Mouse (Mus musculus) G1E (cell line): ENCODE measurements at regions not wholly inside any gene's neighbourhood (a gene's known extent, or its start where the extent isn't known, plus 50 kb on each side); places are given as distances from the start of the nearest gene placed in this dataset.
A peak's percentile ranks its signal among the peaks of the same experiment; 100 is the strongest.

Source experiments
- ATAC-seq: 2 replicates; pipeline ENCODE4 v1.8.0; 2016; ENCODE audit warnings: mild to moderate bottlenecking; ENCODE audit not compliant: insufficient number of reproducible peaks, poor library complexity, low FRiP score, severe bottlenecking; ENCODE audit errors: extremely low read depth
- DNase-seq: peaks from one replicate; pipeline ENCODE4 v3.0.0; 2012; ENCODE audit warnings: low spot score
- H3K27me3 ChIP-seq: 2 replicates; pipeline ENCODE4 v1.6.1; 2012; ENCODE audit warnings: mild to moderate bottlenecking, low read length, inconsistent platforms; ENCODE audit not compliant: insufficient read depth
- H3K36me3 ChIP-seq: replicated peaks from 2 replicates; pipeline ENCODE3; 2012; ENCODE audit warnings: mild to moderate bottlenecking, inconsistent platforms
- H3K4me1 ChIP-seq: 2 replicates; pipeline ENCODE4 v1.6.1; 2012; ENCODE audit warnings: low read depth, low read length, inconsistent platforms, mixed read lengths; ENCODE audit not compliant: insufficient read depth
- H3K4me3 ChIP-seq: 2 replicates; pipeline ENCODE4 v1.5.1; 2012; ENCODE audit warnings: low read depth, mild to moderate bottlenecking, inconsistent platforms, low read length, moderate library complexity, mixed read lengths
- H3K9me3 ChIP-seq: replicated peaks from 2 replicates; pipeline ENCODE4 v1.6.1; 2012; ENCODE audit warnings: inconsistent platforms
- CTCF ChIP-seq: IDR thresholded peaks from 2 replicates; pipeline ENCODE4 v1.5.1; 2012; ENCODE audit warnings: low read depth, low read length, inconsistent platforms, mixed read lengths
- GATA1 ChIP-seq: IDR thresholded peaks from 2 replicates; pipeline ENCODE4 v1.6.1; 2012; ENCODE audit warnings: borderline replicate concordance, low read length, inconsistent platforms, mixed read lengths
- GATA2 ChIP-seq: IDR thresholded peaks from 2 replicates; pipeline ENCODE4 v1.6.1; 2012; ENCODE audit warnings: low read depth, low read length, inconsistent platforms, borderline replicate concordance
- POLR2AphosphoS5 ChIP-seq: IDR thresholded peaks from 2 replicates; pipeline ENCODE4 v1.6.1; 2012; ENCODE audit warnings: low read depth, low read length, inconsistent platforms; ENCODE audit not compliant: insufficient replicate concordance
- TAL1 ChIP-seq: conservative IDR thresholded peaks from 2 replicates; pipeline ENCODE4 v1.6.1; 2012; ENCODE audit warnings: low read depth, low read length, inconsistent platforms, mixed read lengths

- TF ChIP-seq CTCF: no peak
- peak; percentile 75 for TF ChIP-seq TAL1
- no peak for TF ChIP-seq GATA1
- Histone ChIP-seq H3K4me1 (peaks cover 43% of the 10 kb centered on the region), H3K36me3 (no peaks in the 10 kb centered on the region), H3K4me3 (peak overlapping the region; percentile 26; the same call in 1 of the 2 replicates), H3K9me3 (peaks cover 6% of the 10 kb centered on the region), H3K27me3 (peaks cover 7% of the 10 kb centered on the region; the same call in 1 of the 2 replicates)
- ATAC-seq (peak; percentile 83), DNase-seq (peak; percentile 43)
Measured at GRCm38 (mm10) chr2:72813282-72813974, 166.8 kb downstream of the Sp3 start.

DNA sequence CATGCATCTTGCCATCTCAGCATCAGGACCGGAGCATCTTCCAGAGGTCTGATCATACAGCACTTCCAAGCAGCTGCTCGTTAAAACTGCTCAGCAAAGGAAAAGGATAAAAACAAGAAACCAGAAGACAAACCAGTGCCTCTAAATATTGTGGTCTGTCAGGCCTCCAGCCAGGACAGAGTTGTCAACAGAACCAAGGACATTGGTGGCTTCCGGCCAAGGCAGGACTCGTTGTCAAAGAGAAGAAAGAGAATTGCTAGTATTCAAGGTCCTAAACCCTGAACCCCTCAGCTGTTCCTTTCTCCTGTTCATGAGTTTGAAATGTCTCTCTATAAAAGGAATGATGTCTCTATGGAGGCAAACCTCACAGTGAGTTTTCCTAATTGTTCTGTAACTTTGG is 155.0 kb downstream of the Sp3 start:
- H3K9me3 ChIP-seq: no peaks in the 10 kb centered on the region
- TF ChIP-seq GATA2: no peak
- TF ChIP-seq GATA1: no peak
- TF ChIP-seq CTCF: no peak
- no peak for TF ChIP-seq TAL1
- no peak for TF ChIP-seq POLR2AphosphoS5
- no peaks in the 10 kb centered on the region for H3K36me3 ChIP-seq
- peaks cover 15% of the 10 kb centered on the region for H3K27me3 ChIP-seq
- no peak for ATAC-seq
- DNase-seq: no peak
- peaks cover 4% of the 10 kb centered on the region; the same call in 1 of the 2 replicates for H3K4me1 ChIP-seq
- no peak overlapping the region for H3K4me3 ChIP-seq

DNA sequence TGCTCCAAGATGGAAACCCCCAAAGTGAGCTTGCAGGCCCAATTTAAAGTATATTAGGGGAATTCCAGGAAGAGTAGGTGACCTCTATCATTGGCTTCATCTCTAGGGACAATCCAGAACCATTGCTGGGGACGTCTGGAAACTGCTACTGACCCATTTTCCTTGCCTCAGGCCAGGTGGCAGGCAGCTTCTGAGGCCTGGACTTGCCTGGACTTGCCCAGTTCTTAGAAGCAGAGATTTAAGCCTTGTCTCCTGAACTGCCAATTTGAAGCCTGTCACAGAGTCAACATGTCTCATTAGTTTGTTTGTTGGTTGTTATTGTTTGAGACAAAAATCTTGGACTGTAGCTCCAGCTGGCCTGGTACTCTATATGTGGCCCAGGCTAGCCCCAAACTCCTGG is 151.1 kb downstream of the Sp3 start:
- ATAC-seq (no peak), DNase-seq (no peak)
- Histone ChIP-seq H3K4me1 (peaks cover 4% of the 10 kb centered on the region; the same call in 1 of the 2 replicates), H3K36me3 (no peaks in the 10 kb centered on the region), H3K27me3 (peaks cover 15% of the 10 kb centered on the region), H3K4me3 (no peak overlapping the region), H3K9me3 (no peaks in the 10 kb centered on the region)
- no peak for TF ChIP-seq GATA2
- TF ChIP-seq CTCF: no peak
- no peak for TF ChIP-seq GATA1
- no peak for TF ChIP-seq TAL1
- TF ChIP-seq POLR2AphosphoS5: no peak

- Histone ChIP-seq H3K4me1 (peaks cover 7% of the 10 kb centered on the region), H3K9me3 (no peaks in the 10 kb centered on the region), H3K27me3 (peaks cover 7% of the 10 kb centered on the region), H3K4me3 (no peak overlapping the region), H3K36me3 (no peaks in the 10 kb centered on the region)
- no peak for TF ChIP-seq CTCF
- no peak for TF ChIP-seq POLR2AphosphoS5
- DNase-seq: no peak
- no peak for ATAC-seq
Measured at GRCm38 (mm10) chr2:72832770-72833169, 147.5 kb downstream of the Sp3 start.

DNA sequence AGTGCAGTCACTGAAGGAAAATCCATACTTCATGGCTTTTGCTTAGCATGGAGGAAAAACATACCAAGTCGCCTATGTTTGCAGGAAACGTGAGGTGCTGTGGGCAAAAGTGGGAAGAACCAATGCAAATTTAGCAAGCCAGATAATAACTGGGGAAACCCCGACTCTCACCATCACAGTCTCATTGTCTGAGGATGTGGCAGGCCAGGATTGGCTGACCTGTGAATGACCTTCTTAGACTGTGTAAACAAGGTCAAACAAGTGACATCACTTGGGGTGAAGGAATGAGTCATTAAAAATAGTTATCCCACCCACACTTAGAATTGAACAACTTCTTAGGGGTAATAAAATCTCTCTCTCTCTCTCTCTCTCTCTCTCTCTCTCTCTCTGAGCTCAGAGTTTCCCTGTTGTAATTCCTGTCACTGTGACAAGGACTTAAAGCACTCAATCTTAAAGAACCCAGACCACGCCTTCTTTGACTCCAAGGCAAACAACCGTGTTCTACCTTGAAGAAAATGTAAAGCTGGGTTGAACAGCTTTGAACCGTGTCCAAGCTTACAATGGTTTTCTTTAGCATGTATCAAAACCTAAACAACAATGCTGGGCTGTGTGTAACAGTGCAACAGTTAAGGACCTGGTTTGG is 142.0 kb downstream of the Sp3 start:
- TF ChIP-seq GATA2: no peak
- no peak for TF ChIP-seq CTCF
- no peak for TF ChIP-seq TAL1
- TF ChIP-seq GATA1: no peak
- no peak for TF ChIP-seq POLR2AphosphoS5
- H3K27me3 ChIP-seq: peaks cover 39% of the 10 kb centered on the region
- H3K36me3 ChIP-seq: no peaks in the 10 kb centered on the region
- H3K9me3 ChIP-seq: no peaks in the 10 kb centered on the region
- ATAC-seq (no peak), DNase-seq (no peak)
- H3K4me3 ChIP-seq: no peak overlapping the region
- peaks cover 12% of the 10 kb centered on the region for H3K4me1 ChIP-seq

GRCm38 (mm10) chr2:72839673-72840072 is 140.6 kb downstream of the Sp3 start:
- H3K4me1 ChIP-seq: peaks cover 12% of the 10 kb centered on the region
- DNase-seq (no peak), ATAC-seq (no peak)
- H3K27me3 ChIP-seq: peaks cover 50% of the 10 kb centered on the region
- no peak for TF ChIP-seq POLR2AphosphoS5
- TF ChIP-seq TAL1: no peak
- TF ChIP-seq GATA1: no peak
- no peak for TF ChIP-seq GATA2
- TF ChIP-seq CTCF: no peak
- H3K9me3 ChIP-seq: no peaks in the 10 kb centered on the region
- H3K36me3 ChIP-seq: no peaks in the 10 kb centered on the region
- H3K4me3 ChIP-seq: no peak overlapping the region
